Mouse (Mus musculus) cerebellum, adult 11-12 months (tissue): ENCODE data around the gene Orc3.
"Not testable (repeated sequence)": the region's sequence is repeated elsewhere in the genome, so short reads cannot be mapped to it uniquely, and the experiment has no call there.

Experiments
- DNase-seq: peaks from one replicate; pipeline ENCODE4 v3.0.0; 2022

The Orc3 gene

GRCm38 (mm10) chr4:34581990-34582389 is 32.8 kb downstream of the Orc3 start:
- DNase-seq, result no peak

GRCm38 (mm10) chr4:34581489-34581888 is 33.3 kb downstream of the Orc3 start:
- DNase-seq, result not testable (repeated sequence)

GRCm38 (mm10) chr4:34579215-34579614 is 35.5 kb downstream of the Orc3 start:
- DNase-seq, result no peak

- DNase-seq, result no peak
Measured at GRCm38 (mm10) chr4:34577028-34577427, 37.7 kb downstream of the Orc3 start.

GRCm38 (mm10) chr4:34572876-34573275 is 41.9 kb downstream of the Orc3 start:
- no peak for DNase-seq

- no peak for DNase-seq
Measured at GRCm38 (mm10) chr4:34566226-34566625, 48.5 kb downstream of the Orc3 start.

GRCm38 (mm10) chr4:34560971-34561370 is 53.8 kb downstream of the Orc3 start:
- DNase-seq, result no peak

- DNase-seq, result no peak
Measured at GRCm38 (mm10) chr4:34556183-34556582, 58.6 kb downstream of the Orc3 start.

GRCm38 (mm10) chr4:34555604-34556003 is 59.1 kb downstream of the Orc3 start:
- DNase-seq, result no peak

GRCm38 (mm10) chr4:34554596-34554995 is 60.1 kb downstream of the Orc3 start:
- no peak for DNase-seq

- no peak for DNase-seq
Measured at GRCm38 (mm10) chr4:34551966-34552365, 62.8 kb downstream of the Orc3 start.

GRCm38 (mm10) chr4:34551098-34551809 is 63.5 kb downstream of the Orc3 start:
- DNase-seq, result peak; percentile 67

- no peak for DNase-seq
Measured at GRCm38 (mm10) chr4:34550748-34551097, 64.0 kb downstream of the Orc3 start, which contains the start of gene Akirin2. Gene Akirin2, plus strand, starts transcription at chr4:34550937.

- DNase-seq, result peak; percentile 97
Measured at GRCm38 (mm10) chr4:34549981-34550747, 64.6 kb downstream of the Orc3 start.

GRCm38 (mm10) chr4:34529941-34530340 is 84.8 kb downstream of the Orc3 start:
- peak; percentile 85 for DNase-seq

GRCm38 (mm10) chr4:34529379-34529778 is 85.4 kb downstream of the Orc3 start:
- peak; percentile 22 for DNase-seq

- DNase-seq, result no peak
Measured at GRCm38 (mm10) chr4:34528430-34529100, 86.2 kb downstream of the Orc3 start.

- no peak for DNase-seq
Measured at GRCm38 (mm10) chr4:34526771-34527170, 88.0 kb downstream of the Orc3 start.

- no peak for DNase-seq
Measured at GRCm38 (mm10) chr4:34523586-34523985, 91.2 kb downstream of the Orc3 start.

GRCm38 (mm10) chr4:34522846-34523245 is 91.9 kb downstream of the Orc3 start:
- peak; percentile 91 for DNase-seq
